Mouse (Mus musculus): ENCODE data around the gene Nup210.

DNA sequence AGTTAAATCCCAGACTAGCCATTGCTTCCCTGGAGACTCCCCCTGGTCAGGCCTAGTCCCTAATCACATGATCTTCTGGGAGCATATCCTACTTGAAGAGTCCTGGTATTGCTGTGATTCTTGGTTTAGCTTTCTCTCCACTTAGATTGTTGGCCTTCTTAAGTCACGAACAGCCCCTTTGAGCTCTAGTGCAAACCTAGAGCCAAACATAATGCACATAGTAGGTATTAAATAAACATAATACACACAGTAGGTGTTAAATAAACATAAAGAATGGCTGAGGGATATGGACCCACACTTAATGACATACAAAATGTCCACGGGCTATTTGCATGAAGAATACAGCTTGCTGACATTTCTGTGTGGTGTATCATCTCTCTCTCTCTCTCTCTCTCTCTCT, 112.5 kb downstream of the Nup210 start:
- TF ChIP-seq POLR2A (IDR thresholded peaks at IDR 0.05; ENCODE audit: low read depth, low read length) (no peak), CTCF (IDR thresholded peaks at IDR 0.05; ENCODE audit: extremely low read depth, insufficient read length, insufficient replicate concordance, low read depth, low read length) (no peak)

All from small intestine, adult 2 months (tissue).